Mouse (Mus musculus) brain, embryonic 14.5 days (tissue): Measurements from ENCODE around the gene Sdc1.

Source experiments
- CTCF ChIP-seq: fragments of 200-500 bp; IDR thresholded peaks from 2 replicates; pipeline ENCODE4 v1.5.1; 2012; ENCODE audit warnings: inconsistent platforms, mild to moderate bottlenecking, moderate library complexity, borderline replicate concordance; ENCODE audit not compliant: insufficient read depth, insufficient read length; ENCODE audit errors: extremely low read depth
- POLR2A ChIP-seq: fragments of 200-500 bp; IDR thresholded peaks from 2 replicates; pipeline ENCODE4 v1.6.1; 2012; ENCODE audit warnings: mild to moderate bottlenecking, inconsistent platforms, borderline replicate concordance; ENCODE audit not compliant: poor library complexity, insufficient read depth, insufficient read length, severe bottlenecking; ENCODE audit errors: extremely low read depth

DNA sequence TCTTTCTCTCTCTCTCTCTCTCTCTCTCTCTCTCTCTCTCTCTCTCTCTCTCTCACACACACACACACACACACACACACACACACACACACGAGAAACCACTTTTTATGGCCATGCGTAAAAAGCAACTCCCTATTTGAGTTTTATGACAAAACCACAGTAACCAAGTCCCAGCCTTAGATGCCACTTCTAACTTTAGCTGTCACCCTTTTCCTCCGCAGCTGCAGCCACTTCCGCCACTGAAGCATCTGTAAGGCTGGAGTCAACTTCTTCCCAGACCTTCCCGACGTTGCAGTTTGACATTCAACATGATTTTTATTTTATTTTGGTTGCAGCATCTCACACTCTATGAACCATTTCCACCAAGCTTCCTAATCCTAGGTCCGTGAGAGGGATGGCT is 71.6 kb downstream of the Sdc1 start:
- TF ChIP-seq CTCF, result no peak
- no peak for TF ChIP-seq POLR2A
